Mouse (Mus musculus): Measurements from ENCODE around the gene Tent4b. TPM values are rescaled to one million over a fixed set of nuclear protein-coding genes. Genes with fewer than 3 reads are reported as not detected.

Tent4b gene
- polyA plus RNA-seq, 1 experiment = 16.0 TPM

DNA sequence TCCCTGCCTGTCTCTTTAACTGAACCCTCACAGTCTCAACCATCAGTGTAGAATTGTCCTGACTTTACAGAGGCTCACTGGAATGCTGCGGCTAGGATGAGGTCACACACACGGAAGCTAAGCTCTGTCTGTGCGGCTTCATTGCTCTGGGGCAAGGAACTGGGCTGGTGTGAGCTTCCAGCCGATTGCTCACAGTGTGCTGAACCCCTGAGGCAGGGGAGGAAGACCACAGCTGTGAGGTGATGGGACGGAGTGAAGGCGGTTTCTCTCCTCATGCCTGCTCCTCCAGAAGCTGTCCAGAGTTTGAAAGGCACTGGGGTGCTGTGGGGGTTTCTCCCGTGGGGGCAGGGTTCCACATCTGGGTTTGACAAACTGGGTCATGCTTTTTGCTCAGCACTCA lies 85.7 kb downstream of the Tent4b start:
- TF ChIP-seq GATA1 (IDR thresholded peaks at IDR 0.05; ENCODE audit: low read length) = no peak

DNA sequence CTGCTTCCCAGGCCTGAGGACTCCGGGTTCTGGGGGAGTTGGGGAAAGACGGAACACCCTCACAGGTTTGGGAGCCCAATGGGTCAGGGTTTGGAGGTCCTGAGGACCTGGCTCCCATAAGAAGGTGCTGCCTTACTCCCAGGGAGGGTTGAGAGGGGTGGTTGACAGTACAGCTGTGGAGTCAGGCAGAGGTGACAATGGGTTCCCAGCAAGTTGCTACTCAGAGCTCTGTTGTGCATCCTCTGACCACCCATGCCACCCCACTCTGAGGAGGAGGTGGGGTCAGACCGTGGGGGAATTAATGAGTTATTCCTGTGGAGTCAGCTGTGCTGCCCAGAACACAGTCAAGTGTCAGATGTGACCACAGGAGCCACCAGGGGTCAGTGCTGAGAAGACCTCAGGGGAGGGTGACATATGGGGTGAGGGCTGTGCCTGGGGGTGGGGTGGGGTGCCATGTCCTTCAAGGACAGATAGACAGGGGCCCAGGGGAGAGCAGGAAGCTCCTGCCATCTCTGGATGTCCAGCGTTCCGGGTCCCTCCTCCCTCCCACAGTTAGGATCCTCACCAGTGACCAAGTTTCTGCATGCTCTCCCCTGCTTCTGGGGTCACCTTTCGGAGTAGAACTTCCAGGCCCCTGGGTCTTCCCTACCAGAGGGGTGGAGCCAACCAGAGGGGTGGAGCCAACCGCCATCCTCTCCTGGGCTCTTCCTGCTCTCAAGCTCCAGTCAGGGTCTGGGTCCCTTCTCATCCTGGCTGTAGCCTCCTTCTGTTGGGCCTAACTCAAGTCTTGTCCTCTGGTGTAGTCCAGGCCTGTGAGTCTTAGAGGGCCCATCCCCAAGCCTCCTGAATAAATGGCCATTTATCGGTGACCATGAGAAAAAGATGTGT lies 86.7 kb downstream of the Tent4b start:
- no peak for TF ChIP-seq GATA1 (IDR thresholded peaks at IDR 0.05; ENCODE audit: low read length)

DNA sequence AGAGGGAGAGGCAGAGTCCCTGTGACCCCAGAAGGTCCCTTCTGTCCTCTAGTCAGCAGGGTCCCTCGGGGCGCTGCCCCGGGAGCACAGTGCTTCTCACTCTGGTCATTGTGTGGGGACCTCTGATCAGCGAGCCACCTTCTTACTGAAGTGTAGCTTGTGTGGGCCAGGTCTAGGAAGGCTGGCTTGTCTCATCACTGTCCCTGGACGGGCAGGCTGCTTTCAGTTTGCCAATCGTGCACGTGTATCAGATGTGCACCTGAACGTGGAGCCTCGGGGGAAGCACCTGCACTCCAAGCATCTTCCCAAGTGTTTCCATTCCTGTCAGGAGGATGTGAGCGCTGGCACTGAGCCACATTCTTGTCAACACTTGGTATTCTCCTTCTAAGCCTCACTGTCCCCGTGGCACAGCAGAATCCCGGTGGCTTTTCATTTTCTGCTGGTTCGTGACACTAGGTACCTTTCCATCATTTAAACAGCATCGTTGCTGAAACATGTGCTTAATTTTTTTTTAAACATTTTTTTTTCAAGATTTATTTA lies 87.5 kb downstream of the Tent4b start:
- no peak for TF ChIP-seq GATA1 (IDR thresholded peaks at IDR 0.05; ENCODE audit: low read length)

DNA sequence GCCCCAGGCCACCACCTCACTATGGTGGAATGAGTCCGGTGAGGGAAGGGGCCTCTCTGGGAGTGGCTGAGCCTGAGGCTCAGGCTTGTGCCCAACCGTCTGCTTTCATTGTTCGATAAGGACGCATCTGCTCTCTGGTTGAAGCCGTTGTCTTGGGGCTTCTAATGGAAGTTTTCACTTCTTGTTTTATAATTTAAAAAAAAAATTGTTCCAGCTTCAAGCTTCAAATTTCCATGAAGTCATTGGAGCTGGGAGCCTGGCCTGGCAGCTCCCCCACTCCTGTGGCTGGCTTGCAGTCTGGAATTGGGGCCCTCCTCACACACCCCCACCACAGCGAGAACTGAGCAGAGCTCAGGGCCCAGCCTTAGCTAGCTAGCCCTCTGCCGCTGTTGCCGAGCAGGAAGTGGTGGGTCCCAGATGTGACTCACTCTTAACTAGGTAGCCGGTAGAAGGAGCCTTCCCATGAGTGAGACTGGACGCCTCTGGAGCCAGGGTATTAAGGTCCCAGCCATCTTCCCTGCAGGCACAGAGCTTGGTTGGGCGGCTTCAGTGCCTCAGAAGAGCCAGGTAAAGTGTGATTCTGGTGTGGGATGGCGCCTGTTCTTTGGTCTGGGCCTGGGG lies 89.7 kb downstream of the Tent4b start:
- no peak for TF ChIP-seq GATA1 (IDR thresholded peaks at IDR 0.05; ENCODE audit: low read length)

DNA sequence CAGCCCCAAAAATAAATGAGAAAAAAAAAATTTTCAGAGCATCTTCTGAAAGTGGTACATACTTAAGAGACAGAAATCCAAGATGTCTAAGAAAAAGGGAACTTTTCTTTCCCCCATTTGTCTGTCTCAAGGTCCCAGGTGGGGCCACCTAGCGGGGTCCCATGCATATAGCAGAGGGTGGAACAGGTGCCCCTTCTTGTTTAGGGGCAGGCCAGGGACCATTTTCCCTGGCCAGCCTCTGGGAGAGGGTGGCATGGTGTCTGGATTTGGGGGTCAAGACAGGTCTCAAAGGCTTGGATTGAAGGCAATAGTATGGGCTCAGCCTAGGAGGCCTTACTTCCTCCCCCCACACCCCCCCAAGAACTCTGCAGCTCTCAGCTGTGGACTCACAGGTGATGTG lies 90.9 kb downstream of the Tent4b start:
- no peak for TF ChIP-seq GATA1 (IDR thresholded peaks at IDR 0.05; ENCODE audit: low read length)

DNA sequence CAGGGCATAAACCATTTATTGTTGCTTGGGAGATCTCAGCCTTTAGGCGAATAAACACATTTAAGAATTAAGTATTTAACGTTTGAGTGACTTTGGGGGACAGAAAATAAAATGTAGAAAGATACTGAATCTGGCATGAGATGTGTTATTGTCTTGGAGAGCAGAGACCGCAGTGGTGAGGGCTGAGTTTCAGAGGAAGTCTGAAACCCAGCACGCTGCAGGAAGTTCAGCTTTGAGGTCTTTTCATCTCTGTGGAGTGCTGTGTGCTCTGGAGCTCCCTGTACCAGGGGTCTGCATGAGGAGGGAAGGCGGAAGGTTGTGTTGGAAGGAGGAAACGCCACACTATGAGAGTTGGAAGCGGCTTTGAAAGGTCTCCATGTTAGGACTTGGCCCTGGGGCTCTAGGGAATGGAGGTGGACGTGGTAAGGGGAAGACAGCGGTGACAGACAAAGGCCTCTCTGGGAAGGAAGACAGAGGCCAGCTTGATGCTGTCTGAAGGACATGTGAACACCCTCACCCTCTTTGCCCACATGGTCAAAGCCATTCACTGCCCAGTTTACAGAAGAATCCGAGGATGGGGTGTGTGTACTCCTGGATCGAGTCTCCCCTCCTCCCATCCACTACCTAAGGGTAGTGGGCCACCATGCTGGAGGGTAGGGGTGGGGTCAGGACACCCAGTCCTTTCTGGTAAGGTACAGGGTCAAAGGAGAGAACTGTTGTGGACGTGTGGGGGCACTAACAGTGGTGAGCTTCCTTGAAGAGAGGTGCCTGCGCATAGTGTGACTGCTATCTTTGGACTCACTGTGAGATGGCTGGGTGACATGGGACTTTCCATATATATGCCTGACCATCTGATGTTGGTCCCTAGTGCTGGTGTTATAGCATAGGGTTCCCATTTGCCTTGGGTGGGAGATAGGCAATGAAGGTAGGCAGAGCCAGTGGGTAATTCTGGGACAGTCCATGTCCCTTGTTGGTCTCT lies 91.6 kb downstream of the Tent4b start:
- TF ChIP-seq GATA1 (IDR thresholded peaks at IDR 0.05; ENCODE audit: low read length) = no peak

DNA sequence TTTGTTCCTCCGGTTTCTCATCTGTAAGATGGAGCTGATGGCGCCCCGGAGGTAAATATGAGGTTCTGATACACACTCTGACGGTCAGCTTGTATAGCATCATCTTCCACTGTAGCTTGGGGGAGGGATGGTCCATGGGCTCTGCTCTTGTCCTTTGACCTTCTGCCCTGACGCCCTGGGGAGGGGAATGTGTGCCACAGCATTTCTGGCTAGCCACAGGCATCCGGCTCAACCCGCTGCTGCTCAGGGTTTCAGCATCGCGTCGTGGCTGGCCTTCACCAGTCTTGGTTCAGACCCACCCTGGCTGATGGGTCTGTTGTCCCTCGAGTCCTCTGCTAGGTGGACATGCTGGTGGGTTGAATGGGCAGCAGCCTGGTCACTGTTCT lies 92.3 kb downstream of the Tent4b start:
- no peak for TF ChIP-seq GATA1 (IDR thresholded peaks at IDR 0.05; ENCODE audit: low read length)

DNA sequence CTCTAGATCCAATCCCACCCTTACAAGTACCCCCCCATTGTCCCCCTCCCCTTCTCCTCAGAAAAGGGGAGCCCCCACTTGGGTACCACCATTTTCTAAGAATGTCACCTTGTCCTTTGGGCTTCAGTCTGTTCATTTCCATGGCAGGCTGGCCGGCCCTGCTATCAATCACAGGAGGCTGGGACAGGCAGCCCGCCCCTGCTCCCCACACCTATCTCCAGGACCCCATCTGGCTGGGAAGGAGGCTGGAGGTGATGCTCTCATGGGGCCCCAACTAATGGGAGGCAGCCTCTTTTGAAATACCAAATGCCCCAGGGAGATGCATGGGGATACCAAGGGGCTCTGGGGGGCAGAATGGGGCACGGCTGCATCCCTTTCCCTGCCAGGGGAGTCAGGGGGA lies 93.9 kb downstream of the Tent4b start:
- no peak for TF ChIP-seq GATA1 (IDR thresholded peaks at IDR 0.05; ENCODE audit: low read length)

DNA sequence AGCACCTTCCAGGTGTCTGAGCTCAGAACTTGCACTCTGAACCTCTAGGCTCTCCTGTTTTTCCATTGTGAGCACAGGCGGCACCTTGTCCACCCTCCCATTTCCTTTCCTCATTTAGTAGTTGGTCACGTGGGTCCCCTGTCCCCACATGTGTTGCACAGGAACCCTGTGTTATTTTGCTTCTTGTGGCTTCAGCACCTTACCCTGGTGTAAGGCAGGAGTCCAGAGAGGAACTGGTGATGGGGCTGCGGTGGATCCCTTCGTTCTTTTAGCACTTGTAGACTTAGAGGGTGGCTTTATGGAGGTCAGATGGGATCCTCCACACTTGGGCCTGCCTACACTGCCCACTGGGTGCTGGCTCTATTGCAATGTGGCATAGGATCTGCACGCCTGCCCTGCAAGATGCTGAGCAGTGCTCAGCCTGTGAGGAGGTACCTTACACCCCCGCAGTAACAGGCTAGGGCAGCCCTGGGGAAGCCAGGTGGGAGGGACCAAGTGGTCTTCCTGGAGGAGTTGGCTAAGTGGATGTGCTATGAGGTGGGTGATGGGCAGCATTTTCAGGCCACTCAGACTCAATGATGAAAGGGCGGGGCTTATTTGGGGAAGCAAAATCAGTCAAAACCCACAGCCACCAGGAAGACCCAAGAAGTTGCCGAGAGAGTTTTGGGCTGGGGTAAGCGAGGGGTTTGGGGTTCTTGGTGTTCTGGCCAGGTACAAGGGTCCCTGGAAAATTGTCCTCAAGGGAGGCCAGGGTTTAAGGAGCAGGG lies 94.8 kb downstream of the Tent4b start:
- TF ChIP-seq GATA1 (IDR thresholded peaks at IDR 0.05; ENCODE audit: low read length) = no peak

DNA sequence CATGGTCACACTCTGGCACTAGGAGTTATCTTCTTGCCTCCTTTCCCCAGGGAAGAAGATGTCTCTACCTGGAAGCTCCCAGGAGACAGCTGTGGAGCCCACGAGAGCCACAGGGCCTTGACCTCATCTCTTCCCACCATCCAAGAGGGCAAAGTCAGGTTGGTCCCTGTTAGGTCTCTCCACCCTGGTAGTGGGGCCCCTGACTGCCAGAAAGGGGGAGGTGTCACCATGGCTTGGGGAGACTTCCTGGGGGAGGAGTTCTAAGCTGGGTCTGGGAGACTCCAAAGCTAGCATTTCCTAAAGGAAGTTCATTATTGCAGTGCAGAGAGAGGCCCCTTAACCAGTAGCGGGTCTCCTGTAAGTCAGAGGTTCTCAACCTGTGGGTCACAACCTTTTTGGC lies 96.0 kb downstream of the Tent4b start:
- no peak for TF ChIP-seq GATA1 (IDR thresholded peaks at IDR 0.05; ENCODE audit: low read length)

DNA sequence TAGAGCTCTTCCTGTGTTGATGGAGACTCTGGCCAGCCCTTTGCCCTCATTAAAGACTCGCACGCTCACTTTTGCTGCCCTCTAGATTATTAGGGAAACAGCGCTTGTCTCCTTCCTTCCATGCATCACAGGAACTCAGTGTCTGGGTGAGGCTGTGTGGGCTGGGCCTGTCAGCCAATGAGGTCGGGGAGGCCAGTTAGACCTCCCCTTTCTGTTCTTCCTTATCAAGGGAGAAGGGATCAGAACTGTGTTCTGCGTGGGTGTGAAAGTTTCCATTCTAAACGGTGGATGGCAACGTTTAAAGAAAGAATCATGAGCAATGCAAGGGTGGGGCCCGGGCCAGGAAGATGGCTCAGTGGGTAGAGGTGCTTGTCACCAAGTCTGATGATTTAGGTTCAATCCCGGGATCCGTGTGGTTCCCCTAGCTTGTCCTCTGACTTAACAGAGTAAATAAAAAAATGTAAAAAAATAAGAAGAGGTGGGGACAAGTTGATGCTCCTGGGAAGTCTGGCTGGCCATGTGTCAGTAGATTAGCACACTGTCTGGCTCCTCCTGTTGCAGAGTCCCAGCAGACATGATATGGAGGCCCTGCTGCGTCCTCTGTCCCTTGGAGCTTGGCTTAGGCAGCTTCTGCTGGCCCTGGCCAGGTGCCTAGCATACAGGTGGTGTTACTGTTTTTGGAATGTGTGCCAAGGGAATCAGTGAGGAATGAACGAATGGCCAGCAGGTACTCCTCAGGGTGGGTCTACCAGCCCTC lies 99.1 kb downstream of the Tent4b start:
- no peak for TF ChIP-seq GATA1 (IDR thresholded peaks at IDR 0.05; ENCODE audit: low read length)

DNA sequence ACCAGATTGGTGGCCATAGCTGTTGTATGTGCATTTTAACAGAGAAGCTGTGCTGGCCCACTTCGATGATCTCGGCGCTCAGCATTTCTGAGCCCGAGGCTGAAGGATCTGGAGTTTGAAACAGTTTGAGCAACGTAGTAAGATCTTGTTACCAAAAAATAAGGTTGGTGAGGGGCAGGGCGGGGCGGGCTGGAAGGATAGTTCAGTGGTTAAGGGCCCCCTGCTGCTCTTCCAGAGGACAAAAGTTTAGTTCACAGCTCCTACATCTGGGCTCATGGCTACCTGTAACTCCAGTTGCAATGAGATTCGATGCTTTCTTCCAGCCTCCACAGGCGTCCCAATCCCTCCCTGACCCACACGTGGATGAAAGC lies 99.7 kb downstream of the Tent4b start:
- no peak for TF ChIP-seq GATA1 (IDR thresholded peaks at IDR 0.05; ENCODE audit: low read length)

DNA sequence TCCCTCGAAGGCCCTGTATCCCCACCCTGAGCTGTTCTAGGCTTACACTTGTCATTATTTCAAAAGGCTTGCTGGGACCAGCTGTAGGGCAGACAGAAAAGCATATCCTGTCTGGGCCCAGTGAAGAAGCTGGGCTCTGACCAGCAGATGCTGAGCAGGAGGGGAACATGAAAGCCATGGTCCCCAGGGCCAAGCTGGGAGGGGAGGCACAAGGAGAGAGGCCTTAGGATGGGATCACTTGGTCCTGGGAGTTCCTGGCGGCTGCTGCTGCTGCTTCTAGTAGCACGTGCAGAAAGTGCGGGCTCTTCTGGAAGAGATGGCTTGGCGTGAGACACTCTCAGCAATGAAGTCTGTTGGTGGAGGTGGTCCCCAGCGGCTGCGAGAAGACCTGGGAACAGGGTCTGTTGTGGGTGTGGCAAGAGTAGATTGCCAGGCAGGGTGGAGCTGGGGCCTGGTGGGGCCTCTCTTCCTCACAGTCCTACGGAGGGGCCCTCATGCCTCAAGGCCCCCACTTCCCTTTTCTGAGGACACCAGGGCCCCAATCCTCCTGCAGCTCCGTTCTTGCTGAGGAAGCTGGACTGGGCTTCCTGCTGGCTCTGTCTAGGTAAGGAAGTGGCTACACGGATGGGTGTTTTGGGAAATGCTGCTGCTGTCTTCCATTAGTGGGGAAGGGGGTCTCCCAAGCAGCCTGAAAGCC lies 101.0 kb downstream of the Tent4b start:
- TF ChIP-seq GATA1 (IDR thresholded peaks at IDR 0.05; ENCODE audit: low read length) = no peak

Data from G1E-ER4 (cell line).